ENCODE assay signal across 8 mouse cellular contexts in genomic region chr9:54700174-54700475, GRCm38 (mm10). TPM values are rescaled to one million over a fixed set of nuclear protein-coding genes. Genes with fewer than 3 reads are reported as not detected.
DNase-seq lines count a peak whose midpoint lies in the region; ATAC-seq and TF ChIP-seq lines count a peak whose summit lies in the region.

No protein-coding gene starts in this region.

- no peaks in the 10 kb centered on the region for H3K36me3 ChIP-seq in CH12.LX (replicated peaks in 1 of 2; ENCODE audit: control insufficient read depth in 1 of 2, insufficient read depth in 1 of 2, low read length in 1 of 2)
- H3K36me3 ChIP-seq in forebrain, embryonic 14.5 days (ENCODE audit: control insufficient read depth, insufficient read depth, low read length): no peaks in the 10 kb centered on the region
- H3K36me3 ChIP-seq in limb, embryonic 13.5 days: no peaks in the 10 kb centered on the region
- H3K36me3 ChIP-seq in neural tube, embryonic 14.5 days (ENCODE audit: control insufficient read depth, insufficient read depth, low read length): no peaks in the 10 kb centered on the region

- no peaks in the 10 kb centered on the region; the same call in 1 of the 2 replicates for H3K79me2 ChIP-seq in CH12.LX (replicated peaks; ENCODE audit: control insufficient read depth, extremely low read depth, insufficient read depth, poor library complexity, severe bottlenecking)

- H3K4me1 ChIP-seq in CH12.LX (ENCODE audit: control insufficient read depth in 1 of 2, insufficient read depth in 2 of 2): 0 out of 4 replicates have a peak, but pooled peaks cover 0 to 3% of the 10 kb centered on the region in 2 experiments
- H3K4me1 ChIP-seq in forebrain, embryonic 14.5 days (ENCODE audit: control insufficient read depth, insufficient read depth, low read length): no peaks in the 10 kb centered on the region; the same call in 1 of the 2 replicates
- H3K4me1 ChIP-seq in limb, embryonic 13.5 days: peaks cover 22% of the 10 kb centered on the region; the same call in 1 of the 2 replicates
- H3K4me1 ChIP-seq in neural tube, embryonic 14.5 days (ENCODE audit: control insufficient read depth, insufficient read depth, low read length): peaks cover 11% of the 10 kb centered on the region

- TF ChIP-seq POLR2A in CH12.LX (IDR thresholded peaks at IDR 0.05; ENCODE audit: low read depth, low read length): no peak

- in situ Hi-C loops in CH12.LX (cut with MboI; ENCODE audit: low pct_ligation_motif_present, low pct_unique_long_range_greater_than_20kb, low sequenced_read_pairs): no loop called here

- TF ChIP-seq RAD21 in CH12.LX (IDR thresholded peaks at IDR 0.05; ENCODE audit: low read depth, low read length): no peak

- peak overlapping the region; percentile 77; the same call in 1 of the 2 replicates for H3K9ac ChIP-seq in CH12.LX (ENCODE audit: insufficient read depth, low read depth)
- peak overlapping the region; percentile 79 for H3K9ac ChIP-seq in forebrain, embryonic 14.5 days (ENCODE audit: low read length)
- peak overlapping the region; percentile 84 for H3K9ac ChIP-seq in limb, embryonic 13.5 days
- H3K9ac ChIP-seq in neural tube, embryonic 14.5 days (replicated peaks; ENCODE audit: low read depth, low read length): peak overlapping the region; percentile 68

- no peak for DNase-seq in gastrocnemius, adult 2 months
- no peak for DNase-seq in gastrocnemius, postnatal 36 days
- DNase-seq in CH12.LX (ENCODE audit: extremely low read depth): no peak
- no peak for DNase-seq in forebrain, embryonic 14.5 days (ENCODE audit: low spot score)
- no peak for DNase-seq in frontal cortex, postnatal 10 days (ENCODE audit: low spot score in 2 of 2)
- no peak for DNase-seq in thymus, adult 18-20 months

- peak overlapping the region; percentile 69 for H3K4me2 ChIP-seq in CH12.LX (ENCODE audit: insufficient read depth, low read depth, poor library complexity, severe bottlenecking)
- H3K4me2 ChIP-seq in forebrain, embryonic 14.5 days (ENCODE audit: low read length): peak overlapping the region; percentile 89
- peak overlapping the region; percentile 95 for H3K4me2 ChIP-seq in limb, embryonic 13.5 days (replicated peaks)
- H3K4me2 ChIP-seq in neural tube, embryonic 14.5 days (ENCODE audit: low read depth, low read length): peak overlapping the region; percentile 70

- peak overlapping the region; percentile 91 for H3K4me3 ChIP-seq in gastrocnemius, adult 2 months
- H3K4me3 ChIP-seq in CH12.LX (replicated peaks in 1 of 3; ENCODE audit: low read depth in 2 of 3, low read length in 2 of 3, poor library complexity in 1 of 3): peak overlapping the region; percentile 46 to 65 (median 48)
- H3K4me3 ChIP-seq in forebrain, embryonic 14.5 days (ENCODE audit: low read depth, low read length): peak overlapping the region; percentile 69
- peak overlapping the region; percentile 74 for H3K4me3 ChIP-seq in limb, embryonic 13.5 days
- H3K4me3 ChIP-seq in neural tube, embryonic 14.5 days (ENCODE audit: low read depth, low read length): peak overlapping the region; percentile 72

- 28% methylated on average over 9 of the region's 9 CpGs for WGBS in forebrain, embryonic 14.5 days
- 16% methylated on average over 9 of the region's 9 CpGs for WGBS in limb, embryonic 13.5 days
- WGBS in neural tube, embryonic 14.5 days: 26% methylated on average over 9 of the region's 9 CpGs

- intact Hi-C loops in gastrocnemius, adult 2 months (cut with DNase I): no loop called here
- intact Hi-C loops in gastrocnemius, postnatal 36 days (cut with DNase I): no loop called here

- peak overlapping the region; percentile 90 for H3K27ac ChIP-seq in gastrocnemius, adult 2 months
- no peak overlapping the region for H3K27ac ChIP-seq in CH12.LX (ENCODE audit: insufficient read depth, low read depth)
- no peak overlapping the region for H3K27ac ChIP-seq in forebrain, embryonic 14.5 days (ENCODE audit: low read depth, low read length)
- H3K27ac ChIP-seq in limb, embryonic 13.5 days: no peak overlapping the region; the same call in 1 of the 2 replicates
- H3K27ac ChIP-seq in neural tube, embryonic 14.5 days (ENCODE audit: low read depth, low read length): no peak overlapping the region

- TF ChIP-seq EP300 in CH12.LX (IDR thresholded peaks at IDR 0.05; ENCODE audit: low read length): no peak

- no peak for ATAC-seq in forebrain, embryonic 14.5 days
- no peak for ATAC-seq in limb, embryonic 13.5 days (ENCODE audit: low FRiP score, low read depth)
- ATAC-seq in neural tube, embryonic 14.5 days (ENCODE audit: low read depth): no peak; the same call in 1 of the 2 replicates

- dilution Hi-C loops in CH12.LX (cut with MboI; ENCODE audit: extremely low pct_ligation_motif_present, extremely low pct_unique_long_range_greater_than_20kb, low sequenced_read_pairs): no loop called here

- TF ChIP-seq CTCF in gastrocnemius, adult 2 months (IDR thresholded peaks at IDR 0.05): no peak
- TF ChIP-seq CTCF in CH12.LX (conservative IDR thresholded peaks at IDR 0.05 in 1 of 2, IDR thresholded peaks at IDR 0.05 in 1 of 2; ENCODE audit: low read depth in 2 of 2, low read length in 2 of 2): no peak

- peaks cover 30% of the 10 kb centered on the region for H3K27me3 ChIP-seq in CH12.LX (replicated peaks)
- peaks cover 21% of the 10 kb centered on the region for H3K27me3 ChIP-seq in forebrain, embryonic 14.5 days (replicated peaks; ENCODE audit: control insufficient read depth, insufficient read depth, low read length)
- H3K27me3 ChIP-seq in limb, embryonic 13.5 days: peaks cover 29% of the 10 kb centered on the region
- 0 out of 2 replicates have a peak, but pooled peaks cover 4% of the 10 kb centered on the region for H3K27me3 ChIP-seq in neural tube, embryonic 14.5 days (ENCODE audit: control insufficient read depth, insufficient read depth, low read length)

- peaks cover 13% of the 10 kb centered on the region for H3K9me3 ChIP-seq in CH12.LX (replicated peaks; ENCODE audit: low read length)
- H3K9me3 ChIP-seq in forebrain, embryonic 14.5 days (replicated peaks; ENCODE audit: control insufficient read depth, low read length): no peaks in the 10 kb centered on the region
- no peaks in the 10 kb centered on the region for H3K9me3 ChIP-seq in limb, embryonic 13.5 days
- no peaks in the 10 kb centered on the region for H3K9me3 ChIP-seq in neural tube, embryonic 14.5 days (ENCODE audit: control insufficient read depth, low read length)

TF ChIP-seq in CH12.LX, 34 proteins besides CTCF, POLR2A, EP300 and RAD21:
- no peak for TF ChIP-seq ELF1 (IDR thresholded peaks at IDR 0.05; ENCODE audit: low read depth, low read length)
- TF ChIP-seq ZNF384 (IDR thresholded peaks at IDR 0.05; ENCODE audit: low read depth, low read length): no peak
- no peak for TF ChIP-seq E2F4 (IDR thresholded peaks at IDR 0.05; ENCODE audit: insufficient replicate concordance, low read depth, low read length)
- no peak for TF ChIP-seq NRF1 (IDR thresholded peaks at IDR 0.05; ENCODE audit: low read depth, low read length)
- no peak for TF ChIP-seq MYC (IDR thresholded peaks at IDR 0.05; ENCODE audit: low read depth, low read length)
- no peak for TF ChIP-seq JUND (conservative IDR thresholded peaks at IDR 0.05; ENCODE audit: low read depth, low read length)
- TF ChIP-seq CHD2 (IDR thresholded peaks at IDR 0.05; ENCODE audit: low read length): no peak
- TF ChIP-seq GABPA (IDR thresholded peaks at IDR 0.05; ENCODE audit: insufficient replicate concordance, low read depth, low read length): no peak
- TF ChIP-seq MAX (IDR thresholded peaks at IDR 0.05; ENCODE audit: low read length): no peak
- no peak for TF ChIP-seq PAX5 (IDR thresholded peaks at IDR 0.05; ENCODE audit: low read length)
- no peak for TF ChIP-seq ZMIZ1 (IDR thresholded peaks at IDR 0.05; ENCODE audit: low read depth, low read length)
- TF ChIP-seq USF1 (IDR thresholded peaks at IDR 0.05; ENCODE audit: low read depth, low read length): no peak
- no peak for TF ChIP-seq CHD1 (IDR thresholded peaks at IDR 0.05; ENCODE audit: low read depth, low read length)
- no peak for TF ChIP-seq BHLHE40 (IDR thresholded peaks at IDR 0.05; ENCODE audit: low read depth, low read length)

RNA-seq across cellular contexts. Expression of gene Dnaja4, which starts 1.5 kb away (rescaled TPM):
- total RNA-seq in gastrocnemius, adult 2 months (2021): 10 to 100 TPM; 43.5 to 87.0 TPM
- total RNA-seq in gastrocnemius, postnatal 36 days (2021): 10 to 100 TPM; 52.8 to 57.2 TPM
- total RNA-seq in CH12.LX (2012; rRNA removed) (2.3 and 2.4 TPM in 2 replicates), CH12.LX (2014; rRNA removed) (0.81 and 0.95 TPM in 2 replicates)
- polyA plus RNA-seq in CH12.LX (2012; ENCODE audit: insufficient read length, low read depth): 1.1 and 1.8 TPM in 2 replicates
- polyA plus RNA-seq in forebrain, embryonic 14.5 days (2014; fragmentation: Nextera tagmentation; extraction: Ambion mirVana): 5.2 and 5.5 TPM in 2 replicates
- 8.9 and 11.5 TPM in 2 replicates for polyA plus RNA-seq in limb, embryonic 13.5 days (2015; fragmentation: Nextera tagmentation; extraction: Ambion mirVana)
- polyA plus RNA-seq in neural tube, embryonic 14.5 days (2014; fragmentation: Nextera tagmentation; extraction: Ambion mirVana): 7.4 and 8.5 TPM in 2 replicates

RNA-seq across cellular contexts. Expression of gene Wdr61, which starts 34.2 kb away (rescaled TPM):
- total RNA-seq in gastrocnemius, adult 2 months (2021): 10 to 100 TPM; 17.9 to 20.8 TPM
- total RNA-seq in gastrocnemius, postnatal 36 days (2021): 10 to 100 TPM; 17.9 to 18.2 TPM
- total RNA-seq in CH12.LX (2012; rRNA removed) (118 and 141 TPM in 2 replicates), CH12.LX (2014; rRNA removed) (245 and 269 TPM in 2 replicates)
- 157 and 164 TPM in 2 replicates for polyA plus RNA-seq in CH12.LX (2012; ENCODE audit: insufficient read length, low read depth)
- polyA plus RNA-seq in forebrain, embryonic 14.5 days (2014; fragmentation: Nextera tagmentation; extraction: Ambion mirVana): 141 and 159 TPM in 2 replicates
- 156 and 174 TPM in 2 replicates for polyA plus RNA-seq in limb, embryonic 13.5 days (2015; fragmentation: Nextera tagmentation; extraction: Ambion mirVana)
- 76.3 and 91.0 TPM in 2 replicates for polyA plus RNA-seq in neural tube, embryonic 14.5 days (2014; fragmentation: Nextera tagmentation; extraction: Ambion mirVana)

RNA-seq across cellular contexts. Expression of gene Acsbg1, which starts 38.5 kb away (rescaled TPM):
- total RNA-seq in gastrocnemius, adult 2 months (2021): under 1 TPM; 0.15 to 0.28 TPM
- under 1 TPM; 0.17 to 0.61 TPM for total RNA-seq in gastrocnemius, postnatal 36 days (2021)
- 13.7 and 16.8 TPM in 2 replicates for total RNA-seq in CH12.LX (2012; rRNA removed)
- 24.0 and 25.8 TPM in 2 replicates for total RNA-seq in CH12.LX (2014; rRNA removed)
- polyA plus RNA-seq in CH12.LX (2012; ENCODE audit: insufficient read length, low read depth): 23.6 and 24.7 TPM in 2 replicates
- 18.6 and 21.9 TPM in 2 replicates for polyA plus RNA-seq in forebrain, embryonic 14.5 days (2014; fragmentation: Nextera tagmentation; extraction: Ambion mirVana)
- 0.25 and 0.31 TPM in 2 replicates for polyA plus RNA-seq in limb, embryonic 13.5 days (2015; fragmentation: Nextera tagmentation; extraction: Ambion mirVana)
- 28.8 and 35.5 TPM in 2 replicates for polyA plus RNA-seq in neural tube, embryonic 14.5 days (2014; fragmentation: Nextera tagmentation; extraction: Ambion mirVana)

Comparison
In these comparisons a context has a peak if more than half of its experiments do, and no peak if none do; other contexts are left out.
1. RNA of gene Acsbg1, which starts 38.5 kb away (polyA plus RNA-seq): 28.8 to 35.5 TPM in neural tube, embryonic 14.5 days, 23.6 to 24.7 TPM in CH12.LX and 18.6 to 21.9 TPM in forebrain, embryonic 14.5 days; 0.25 to 0.31 TPM in limb, embryonic 13.5 days; every median in the first group is over 10 times any median in the second.
2. Peak in every context shown above with its lines, with median percentiles within 50 percentile points of each other: H3K4me3 ChIP-seq, H3K4me2 ChIP-seq and H3K9ac ChIP-seq.